Mouse (Mus musculus) right cerebral cortex, postnatal 25 days (tissue): Measurements from ENCODE around the gene Nid2.

Source experiments
- DNase-seq: peaks from one replicate; pipeline ENCODE4 v3.0.0; 2022

Gene Nid2

DNA sequence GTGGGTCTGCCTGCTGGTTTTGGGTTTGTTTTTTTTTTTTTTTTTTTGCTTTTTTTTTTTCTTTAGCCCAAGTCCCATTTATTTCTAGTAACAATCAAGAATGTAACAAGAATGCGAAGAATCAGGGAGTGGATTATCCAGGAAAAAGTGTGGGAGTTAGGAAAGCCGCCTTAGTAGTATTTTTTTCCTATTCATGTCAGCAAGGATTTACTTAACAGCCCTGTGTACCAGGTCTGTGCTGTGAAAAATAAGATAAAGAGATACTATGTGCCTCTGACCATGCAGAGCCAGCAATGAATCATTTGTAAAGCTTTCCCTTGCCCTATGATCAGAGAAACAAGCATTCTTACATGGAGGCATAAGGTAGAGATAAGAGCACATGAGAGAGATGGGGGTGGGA, 4.8 kb upstream of the Nid2 start:
- no peak for DNase-seq

- no peak for DNase-seq
These were observed 4.3 kb upstream of the Nid2 start for GRCm38 (mm10) chr14:19746731-19747130.

DNA sequence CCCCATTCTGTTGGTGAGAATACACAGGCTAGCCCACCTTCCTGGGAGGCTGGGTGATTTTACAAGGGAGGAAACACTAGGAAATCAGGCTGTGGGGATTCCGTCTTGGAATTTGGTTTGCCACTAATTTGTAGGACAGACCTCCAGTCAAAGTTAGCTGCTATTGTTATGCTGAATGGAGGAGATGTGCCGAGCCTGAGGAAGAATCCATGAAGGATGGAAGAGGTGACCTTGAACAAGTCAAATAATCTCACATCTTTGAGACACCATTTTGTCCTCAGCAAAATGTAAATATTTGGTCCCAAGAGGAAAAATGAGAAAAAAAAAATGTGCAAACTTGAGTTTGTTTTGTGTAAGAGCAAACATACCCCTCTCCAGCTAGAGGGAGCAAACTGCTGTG, 1.3 kb upstream of the Nid2 start:
- no peak for DNase-seq

- no peak for DNase-seq
These were observed 547 bp upstream of the Nid2 start for GRCm38 (mm10) chr14:19750411-19751024.

GRCm38 (mm10) chr14:19752276-19752675, 1.2 kb downstream of the Nid2 start:
- DNase-seq = no peak

GRCm38 (mm10) chr14:19759277-19760193, 8.5 kb downstream of the Nid2 start:
- no peak for DNase-seq

DNA sequence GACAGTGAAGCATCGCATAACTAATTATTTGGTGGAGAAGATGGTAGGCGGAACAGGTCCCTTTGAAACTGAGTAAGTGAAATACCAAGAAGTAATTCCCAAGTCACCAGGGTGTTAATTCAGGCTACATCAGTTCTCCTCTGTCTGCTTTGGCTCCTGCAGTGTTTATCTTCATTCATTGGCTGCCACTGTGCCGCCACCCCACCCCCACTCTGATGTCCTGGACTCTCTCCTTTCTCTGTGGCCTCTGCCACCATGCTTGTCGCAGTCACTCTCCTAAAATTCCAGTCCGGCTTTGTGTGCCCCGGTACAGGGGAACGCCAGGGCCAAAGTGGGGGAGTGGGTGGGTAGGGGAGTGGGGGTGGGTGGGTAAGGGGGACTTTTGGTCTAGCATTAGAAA, 9.7 kb downstream of the Nid2 start:
- no peak for DNase-seq

DNA sequence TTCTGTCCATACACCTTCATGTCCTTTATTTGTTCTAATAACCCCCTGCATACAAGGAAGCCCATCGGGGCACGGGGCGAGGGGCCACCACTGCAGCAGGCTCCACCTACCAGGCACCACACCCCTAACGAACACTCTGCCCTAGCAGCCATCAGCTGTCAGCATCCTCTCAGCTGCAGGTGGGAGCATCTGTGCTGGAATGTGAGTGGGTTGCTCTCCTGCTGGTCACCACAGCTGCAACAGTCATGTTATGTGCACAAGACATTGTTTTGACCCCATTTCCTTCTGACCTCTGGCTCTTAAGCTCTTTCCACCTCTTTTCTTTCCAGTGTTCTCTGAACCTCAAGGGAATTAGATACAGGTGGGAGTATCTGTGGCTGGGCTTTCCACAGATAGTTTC, 10.9 kb downstream of the Nid2 start:
- DNase-seq = no peak

- DNase-seq = no peak
These were observed 12.5 kb downstream of the Nid2 start for GRCm38 (mm10) chr14:19763527-19763926.

DNA sequence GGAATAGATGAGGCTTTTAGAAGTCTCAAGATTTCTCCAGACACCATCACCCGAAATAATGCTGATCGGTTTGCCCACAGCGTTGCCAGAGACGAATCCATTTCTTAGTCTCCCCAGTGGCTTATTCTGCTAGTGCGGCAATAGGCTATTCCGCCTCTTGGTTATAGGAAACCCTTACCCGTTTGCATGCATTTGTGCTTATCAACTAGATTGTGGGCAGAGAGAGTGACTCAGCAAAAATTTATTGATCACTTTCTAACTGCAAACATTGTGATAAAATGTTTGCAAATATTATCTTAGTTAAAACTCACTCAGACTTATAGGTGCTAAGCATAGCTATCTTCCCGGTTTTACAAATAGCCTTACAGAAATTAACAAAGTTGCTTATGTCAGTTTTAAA, 13.3 kb downstream of the Nid2 start:
- no peak for DNase-seq

DNA sequence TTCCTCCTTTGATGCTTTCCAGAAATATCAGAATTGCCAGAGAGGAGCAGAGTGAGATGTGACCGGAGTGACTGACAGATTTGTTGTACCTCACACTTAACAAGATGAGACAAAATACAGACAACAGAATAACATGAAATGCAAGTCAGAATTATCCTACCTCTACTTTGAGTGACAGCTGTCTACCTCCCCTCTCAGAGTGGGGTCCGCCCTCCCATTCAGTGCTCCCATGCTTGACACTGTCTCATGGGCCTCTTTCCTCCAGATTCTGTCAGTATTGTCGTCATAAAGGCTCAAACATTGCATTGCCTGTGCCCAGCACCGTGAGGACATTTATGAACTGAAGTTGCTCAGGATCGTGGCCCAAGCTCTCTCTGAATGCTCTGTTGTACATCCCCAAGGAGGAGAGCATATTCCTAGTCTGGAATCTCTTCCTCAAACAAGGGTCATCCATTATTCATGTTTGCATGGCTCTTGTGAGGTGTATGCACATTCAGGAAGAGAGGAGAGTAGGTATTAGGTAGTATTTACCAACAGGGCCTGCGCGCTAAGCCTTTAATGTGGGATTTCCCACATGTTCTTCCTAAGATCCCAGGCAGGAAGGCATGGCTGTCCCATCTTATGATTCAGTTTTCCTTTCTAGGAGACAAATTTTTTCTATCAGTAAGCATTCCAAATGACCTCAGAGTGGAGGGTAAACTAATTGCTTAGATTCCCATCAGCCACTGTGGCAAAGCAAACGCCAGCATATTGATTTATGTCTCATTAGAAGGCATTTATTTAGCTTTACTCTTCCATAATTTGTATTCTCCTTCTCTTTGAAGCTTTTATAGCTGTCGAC, 14.7 kb downstream of the Nid2 start:
- DNase-seq = no peak

- DNase-seq = no peak
These were observed 15.2 kb downstream of the Nid2 start for GRCm38 (mm10) chr14:19766380-19766649.

DNA sequence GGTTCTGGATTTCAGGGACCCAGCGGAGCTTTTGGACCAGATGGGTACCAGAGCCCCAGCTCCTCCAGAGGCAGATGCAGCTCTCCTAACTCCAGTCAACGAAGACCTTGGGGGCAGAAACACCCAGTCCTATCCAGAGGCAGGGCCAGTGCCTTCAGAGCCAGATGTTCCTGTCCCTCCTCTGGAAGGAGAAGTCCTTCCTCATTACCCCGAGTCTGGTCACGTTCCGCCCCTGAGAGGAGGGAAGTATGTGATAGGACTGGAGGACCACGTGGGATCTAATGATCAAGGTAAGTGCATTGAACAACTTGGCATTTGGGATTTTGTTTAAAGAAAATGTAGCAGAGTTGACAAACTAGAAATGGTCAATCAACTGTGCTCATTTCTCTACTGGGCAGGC, 17.6 kb downstream of the Nid2 start:
- DNase-seq = no peak

GRCm38 (mm10) chr14:19769441-19770200, 18.6 kb downstream of the Nid2 start:
- no peak for DNase-seq

GRCm38 (mm10) chr14:19771173-19771572, 20.1 kb downstream of the Nid2 start:
- DNase-seq = no peak

DNA sequence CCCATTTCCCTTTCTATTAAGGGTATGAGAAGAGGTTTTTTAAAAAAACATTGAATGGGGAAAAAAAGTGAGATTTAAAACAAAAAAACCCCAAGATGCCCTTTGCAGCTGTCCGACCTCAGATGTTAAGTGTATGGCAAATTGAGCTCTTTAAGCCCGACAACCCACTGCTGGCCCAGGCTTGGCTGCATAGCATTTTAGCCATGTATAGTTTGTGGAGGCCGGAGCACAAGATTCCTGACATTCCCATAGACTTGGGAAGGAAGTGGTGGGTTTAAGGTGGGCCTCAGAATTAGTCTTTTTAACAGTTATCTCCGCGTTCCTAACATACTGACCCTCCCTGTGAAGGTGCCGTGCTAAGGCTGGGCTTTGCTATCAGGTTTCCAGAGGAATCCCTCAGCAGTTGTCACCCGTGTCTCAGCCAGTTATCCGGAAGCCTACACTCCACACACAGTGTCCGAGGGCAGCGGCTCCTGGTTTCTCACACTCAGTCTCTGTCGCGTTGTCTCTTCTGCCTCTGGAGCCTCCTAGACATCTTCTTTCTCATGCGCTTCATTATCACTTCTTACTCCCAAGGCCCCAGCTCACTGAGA, 23.1 kb downstream of the Nid2 start:
- no peak for DNase-seq

- DNase-seq = no peak
These were observed 24.4 kb downstream of the Nid2 start for GRCm38 (mm10) chr14:19775491-19775890.

DNA sequence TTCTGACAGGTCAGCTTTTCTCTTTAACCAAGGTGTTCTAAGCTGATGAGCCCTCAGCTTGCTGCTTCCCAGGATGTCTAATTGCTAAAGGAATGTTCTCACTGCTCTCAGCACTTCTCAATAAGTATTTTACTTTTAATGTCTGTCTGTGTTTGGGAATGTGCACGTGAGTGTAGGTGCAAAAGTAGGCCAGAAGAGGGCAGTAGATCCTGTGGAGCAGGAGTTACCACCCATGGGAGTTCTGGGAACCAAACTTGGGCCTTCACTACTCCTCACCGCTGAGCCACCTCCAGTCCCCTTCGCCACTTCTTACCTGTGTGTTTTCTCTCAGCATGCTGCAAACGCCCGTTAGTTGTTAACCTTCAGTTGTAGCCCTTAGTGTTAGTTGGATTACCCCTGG, 25.1 kb downstream of the Nid2 start:
- DNase-seq = no peak

- no peak for DNase-seq
These were observed 25.8 kb downstream of the Nid2 start for GRCm38 (mm10) chr14:19776890-19777289.

DNA sequence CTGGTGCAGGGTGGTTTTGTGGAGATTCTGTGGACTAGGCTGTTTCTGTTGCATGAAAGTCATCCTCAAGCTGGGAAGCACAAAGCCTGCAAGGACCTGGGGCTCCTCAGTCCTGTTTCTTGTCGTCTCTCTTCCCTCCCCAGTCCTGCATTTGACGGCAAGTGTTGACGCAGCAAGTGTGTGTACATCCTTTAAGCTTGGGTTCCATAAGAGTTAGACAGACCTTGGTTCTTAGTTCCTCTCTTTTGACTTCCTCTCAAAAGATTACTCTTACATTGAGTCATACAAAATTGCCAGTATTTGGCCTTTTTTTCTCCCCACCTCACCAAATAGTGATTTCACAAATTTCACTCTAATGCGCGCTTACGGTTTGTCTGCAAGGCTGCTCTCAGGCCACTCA, 26.3 kb downstream of the Nid2 start:
- DNase-seq = no peak

GRCm38 (mm10) chr14:19777945-19778344, 26.9 kb downstream of the Nid2 start:
- no peak for DNase-seq

DNA sequence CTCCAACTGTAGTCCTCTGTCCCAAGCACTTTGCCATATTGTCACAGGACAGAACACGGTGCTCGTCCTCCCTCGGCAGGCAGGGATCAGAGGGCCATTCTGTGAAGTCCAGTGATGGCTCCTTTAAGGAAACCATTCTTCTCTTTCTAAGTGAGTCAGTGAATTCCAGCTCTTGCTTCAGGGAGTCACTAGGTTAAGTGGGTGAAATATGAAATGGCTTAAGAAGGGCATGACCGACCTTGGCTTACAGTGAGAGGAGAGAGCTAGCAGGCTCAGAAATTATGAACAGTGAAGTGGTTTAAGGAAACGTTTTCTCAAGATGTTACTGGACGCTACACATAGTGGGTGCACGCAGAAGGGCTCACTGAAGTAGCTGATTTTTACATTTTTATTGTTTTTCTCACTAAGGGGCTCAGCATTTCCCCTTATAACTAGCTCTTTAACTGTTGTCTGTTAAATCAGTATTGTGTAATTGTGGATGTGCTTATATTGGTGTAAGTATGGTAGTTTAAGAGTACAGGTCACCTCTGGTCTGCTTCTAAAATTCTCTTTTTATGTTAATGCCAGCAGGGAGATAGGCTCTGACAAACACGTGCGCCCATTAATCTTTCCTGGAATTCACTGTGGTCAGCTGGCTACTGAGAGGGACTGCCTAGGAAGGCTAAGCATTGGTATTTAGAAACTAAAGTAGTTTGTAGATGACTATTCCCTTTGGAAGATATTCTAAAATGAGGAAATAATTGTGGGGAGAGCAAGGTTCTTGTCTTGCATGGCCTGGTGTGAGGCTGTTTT, 34.9 kb downstream of the Nid2 start:
- DNase-seq = no peak
